Comparison of ENCODE assay signal across 8 mouse cellular contexts in the genomic region with DNA sequence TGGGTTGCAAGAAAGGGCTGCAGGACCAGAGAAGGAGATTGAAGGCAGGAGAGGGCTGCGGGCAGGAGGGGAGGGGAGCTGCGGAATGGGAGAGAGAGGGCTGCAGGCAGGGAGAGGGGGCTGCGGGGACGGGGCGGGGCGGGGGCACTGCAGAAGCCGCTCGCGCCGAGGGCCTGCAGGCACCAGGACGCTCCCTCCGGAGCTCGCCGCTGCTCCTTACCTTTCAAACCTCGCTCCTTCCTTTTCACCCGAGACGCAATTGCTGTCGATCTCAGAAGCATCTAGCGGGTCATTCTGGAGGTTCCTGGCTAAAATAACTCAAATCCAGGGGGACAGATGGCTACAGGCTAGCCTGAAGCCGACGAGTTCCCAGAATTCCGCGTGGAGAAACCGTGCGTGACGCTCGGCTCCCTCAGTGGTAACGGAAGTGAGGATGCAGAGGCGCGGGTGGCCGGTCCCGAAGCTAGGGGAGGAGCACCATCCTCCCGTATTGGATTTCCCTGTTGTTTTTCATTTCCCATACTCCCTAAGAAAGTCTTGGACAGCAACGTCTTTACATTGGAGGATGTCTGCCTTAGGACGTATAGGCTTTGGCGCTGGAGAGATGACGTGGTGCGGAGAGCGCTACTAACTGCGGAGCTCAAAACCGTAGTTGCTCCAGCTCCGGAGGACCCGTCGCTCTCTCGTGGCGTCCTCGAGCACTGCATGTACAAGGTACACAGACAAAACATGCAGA. TPM values are rescaled to one million over a fixed set of nuclear protein-coding genes. Genes with fewer than 3 reads are reported as not detected.
DNase-seq lines count a peak whose midpoint lies in the region.

No protein-coding gene starts in this region.

- peaks cover 9% of the 10 kb centered on the region; the same call in 1 of the 2 replicates for H3K9me3 ChIP-seq in megakaryocyte, embryonic 14.5 days

- H3K4me3 ChIP-seq in megakaryocyte, embryonic 14.5 days (replicated peaks) = peak overlapping the region; percentile 92

- H3K36me3 ChIP-seq in megakaryocyte, embryonic 14.5 days (replicated peaks; ENCODE audit: low read length) = peaks cover 62% of the 10 kb centered on the region

- H3K4me1 ChIP-seq in megakaryocyte, embryonic 14.5 days = peaks cover 21% of the 10 kb centered on the region

- H3K27me3 ChIP-seq in megakaryocyte, embryonic 14.5 days (replicated peaks) = no peaks in the 10 kb centered on the region

- peak; percentile 85 for DNase-seq in adrenal gland, adult 2 months
- peak; percentile 95 for DNase-seq in embryo, embryonic 10.5 days (ENCODE audit: low spot score)
- peak; percentile 59 for DNase-seq in gastrocnemius, postnatal 10 days
- peak; percentile 84 for DNase-seq in induced T-regulatory cell, adult 2 months (ENCODE audit: low read depth)
- peak; percentile 85 to 92 for DNase-seq in left cerebral cortex, adult 9 months (ENCODE audit: low spot score in 2 of 2)
- peak; percentile 89 to 90 for DNase-seq in right cerebral cortex, adult 2 months (ENCODE audit: low spot score in 2 of 2)
- DNase-seq in urinary bladder, postnatal 25 days (ENCODE audit: low spot score) = peak; percentile 54

RNA-seq across cellular contexts. Expression of a gene that starts 1.9 kb away (rescaled TPM):
- total RNA-seq in adrenal gland, adult 2 months (2021) = 1 to 10 TPM; 7.0 to 9.6 TPM
- 2.0 and 2.6 TPM in 2 replicates for polyA plus RNA-seq in adrenal gland, adult 2 months (2012; rRNA removed)
- total RNA-seq in gastrocnemius, postnatal 10 days (2021) = 1 to 10 TPM; 4.2 to 5.6 TPM
- polyA plus RNA-seq in megakaryocyte, embryonic 14.5 days (2012; ENCODE audit: insufficient read depth, low replicate concordance) = 5.2 and 7.2 TPM in 2 replicates

RNA-seq across cellular contexts. Expression of a gene that starts 17.3 kb away (rescaled TPM):
- 1 to 10 TPM; 3.1 to 5.5 TPM for total RNA-seq in adrenal gland, adult 2 months (2021)
- polyA plus RNA-seq in adrenal gland, adult 2 months (2012; rRNA removed) = 4.3 and 4.6 TPM in 2 replicates
- 1 to 10 TPM; 2.1 to 4.0 TPM for total RNA-seq in gastrocnemius, postnatal 10 days (2021)
- 1.1 TPM in 1 of 2 replicates, not detected in the other for polyA plus RNA-seq in megakaryocyte, embryonic 14.5 days (2012; ENCODE audit: insufficient read depth, low replicate concordance)

RNA-seq across cellular contexts. Expression of a gene that starts 28.9 kb away (rescaled TPM):
- total RNA-seq in adrenal gland, adult 2 months (2021) = 1 to 10 TPM; 4.1 to 4.3 TPM
- 1.1 and 1.3 TPM in 2 replicates for polyA plus RNA-seq in adrenal gland, adult 2 months (2012; rRNA removed)
- 1 to 10 TPM; 2.9 to 4.2 TPM for total RNA-seq in gastrocnemius, postnatal 10 days (2021)
- polyA plus RNA-seq in megakaryocyte, embryonic 14.5 days (2012; ENCODE audit: insufficient read depth, low replicate concordance) = 1.2 TPM in 1 of 2 replicates, not detected in the other

RNA-seq across cellular contexts. Expression of a gene that starts 34.6 kb away (rescaled TPM):
- total RNA-seq in adrenal gland, adult 2 months (2021) = 1 to 10 TPM in 1 of 2 experiments, under 1 TPM in 1; 0.58 to 1.2 TPM
- polyA plus RNA-seq in adrenal gland, adult 2 months (2012; rRNA removed) = 1.2 and 1.8 TPM in 2 replicates
- not detected for total RNA-seq in gastrocnemius, postnatal 10 days (2021)
- polyA plus RNA-seq in megakaryocyte, embryonic 14.5 days (2012; ENCODE audit: insufficient read depth, low replicate concordance) = not detected in 2 replicates

RNA-seq across cellular contexts. Expression of a gene that starts 44.5 kb away (rescaled TPM):
- 1 to 10 TPM; 2.2 to 3.7 TPM for total RNA-seq in adrenal gland, adult 2 months (2021)
- polyA plus RNA-seq in adrenal gland, adult 2 months (2012; rRNA removed) = 0.35 and 0.44 TPM in 2 replicates
- total RNA-seq in gastrocnemius, postnatal 10 days (2021) = 1 to 10 TPM; 1.5 to 1.6 TPM
- not detected in 2 replicates for polyA plus RNA-seq in megakaryocyte, embryonic 14.5 days (2012; ENCODE audit: insufficient read depth, low replicate concordance)

Comparison
In these comparisons a context has a peak if more than half of its experiments do, and no peak if none do; other contexts are left out.
1. Peak in every context shown above with its lines: DNase-seq and H3K4me3 ChIP-seq.